Mouse (Mus musculus) left cerebral cortex, adult 2 months (tissue): ENCODE results near the gene AC161166.1. TPM values are rescaled to one million over a fixed set of nuclear protein-coding genes. Genes with fewer than 3 reads are reported as not detected.

ENCODE experiments used
- DNase-seq, 2 experiments: peaks; one replicate each; pipeline ENCODE4 v3.0.0; 2021 to 2022; ENCODE audit warnings: low spot score in 2 of 2, mixed read lengths in 1 of 2; ENCODE audit errors: extremely low spot score in 1 of 2
- H3K27ac ChIP-seq: fragments of 200-600 bp; 2 replicates; pipeline ENCODE4 v1.8.1; 2022
- H3K4me3 ChIP-seq: fragments of 200-600 bp; 2 replicates; pipeline ENCODE4 v1.8.1; 2022
- CTCF ChIP-seq: fragments of 200-600 bp; IDR thresholded peaks from 2 replicates; pipeline ENCODE4 v1.8.1; 2022; ENCODE audit warnings: antibody characterized with exemption, mild to moderate bottlenecking, moderate library complexity
- intact Hi-C: fragments of 180-260 bp; cut with DNase I; formaldehyde crosslinking; loops from one replicate; pipeline ENCODE4 v1.15.1; 2025
- total RNA-seq, 2 experiments: library from RNA; stranded (reverse); gene quantifications; 2 replicates each; pipeline ENCODE4 v1.2.3; 2021

AC161166.1 gene
- total RNA-seq, 2 experiments from 2014 or later = not detected

DNA sequence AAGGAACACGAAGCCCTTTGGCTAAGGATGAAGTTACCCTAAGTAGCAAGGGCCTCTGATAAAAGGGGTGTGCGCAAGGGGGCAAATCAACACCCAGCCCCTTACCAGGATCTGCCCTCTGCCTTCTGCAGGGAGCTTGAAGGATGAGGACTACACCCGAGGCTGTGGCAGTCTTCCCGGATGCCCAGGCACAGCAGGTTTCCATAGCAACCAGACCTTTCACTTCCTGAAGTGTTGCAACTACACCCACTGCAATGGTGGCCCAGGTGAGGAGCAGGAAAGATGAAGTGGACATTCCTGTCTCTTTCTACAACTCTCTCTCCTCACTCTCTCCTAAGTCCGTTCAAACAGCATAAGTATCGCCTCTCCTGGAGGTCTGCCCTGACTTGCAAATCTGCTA, 39.8 kb downstream of the AC161166.1 start:
- no peak for DNase-seq
- TF ChIP-seq CTCF = no peak
- intact Hi-C loops = loop anchor here (10.0 kb wide), 1 partner anchor 192 kb away; no protein-coding TSS in a partner anchor
- Histone ChIP-seq H3K4me3 (no peak overlapping the region), H3K27ac (no peak overlapping the region)

GRCm38 (mm10) chr7:24470356-24470755, 41.9 kb downstream of the AC161166.1 start:
- no peak for DNase-seq
- H3K4me3 ChIP-seq = no peak overlapping the region
- H3K27ac ChIP-seq = no peak overlapping the region
- intact Hi-C loops = loop anchor here (10.0 kb wide), 1 partner anchor 194 kb away; no protein-coding TSS in a partner anchor
- TF ChIP-seq CTCF = no peak

DNA sequence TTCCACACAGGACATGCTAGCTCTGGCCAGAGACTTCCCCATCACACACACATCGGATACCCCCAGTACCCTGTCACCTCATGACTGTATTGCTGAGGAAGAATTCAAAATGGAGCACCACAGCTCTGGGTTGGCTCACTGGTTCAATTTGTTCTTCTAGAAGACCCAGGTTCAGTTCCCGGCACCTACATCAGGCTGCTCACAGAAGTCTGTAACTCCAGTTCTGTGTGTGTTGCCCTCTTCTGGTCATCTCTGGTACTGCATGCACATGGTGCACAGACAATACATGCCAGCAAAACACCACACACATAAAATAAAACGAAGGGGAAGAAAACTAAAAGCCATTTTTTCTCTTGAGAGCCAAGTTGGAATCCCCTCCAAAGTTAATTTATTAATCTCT, 43.1 kb downstream of the AC161166.1 start:
- intact Hi-C loops = no loop called here
- no peak overlapping the region for H3K27ac ChIP-seq
- H3K4me3 ChIP-seq = no peak overlapping the region
- TF ChIP-seq CTCF = peak; percentile 58
- DNase-seq = no peak

DNA sequence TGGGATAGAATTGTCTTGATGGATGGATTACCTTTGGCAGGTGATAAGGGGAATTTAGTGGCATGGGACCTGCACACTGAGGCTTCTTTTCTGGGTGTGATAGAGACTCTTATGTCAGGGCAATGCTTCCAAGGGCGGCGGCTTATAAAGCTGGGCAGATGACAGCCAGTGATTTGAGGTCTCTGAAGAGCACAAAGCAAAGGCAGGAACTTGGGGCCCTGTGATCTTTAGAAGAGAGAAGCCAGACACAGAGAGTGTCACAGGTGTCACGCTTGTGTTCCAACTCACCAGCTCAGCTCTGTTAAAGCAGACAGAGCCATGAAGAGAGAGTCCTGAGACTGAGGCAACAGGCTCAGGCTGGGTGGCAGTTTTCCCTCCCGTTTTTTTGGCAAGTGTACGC, 44.4 kb downstream of the AC161166.1 start:
- H3K4me3 ChIP-seq = no peak overlapping the region
- DNase-seq = no peak
- no peak overlapping the region for H3K27ac ChIP-seq
- TF ChIP-seq CTCF = no peak
- intact Hi-C loops = no loop called here

DNA sequence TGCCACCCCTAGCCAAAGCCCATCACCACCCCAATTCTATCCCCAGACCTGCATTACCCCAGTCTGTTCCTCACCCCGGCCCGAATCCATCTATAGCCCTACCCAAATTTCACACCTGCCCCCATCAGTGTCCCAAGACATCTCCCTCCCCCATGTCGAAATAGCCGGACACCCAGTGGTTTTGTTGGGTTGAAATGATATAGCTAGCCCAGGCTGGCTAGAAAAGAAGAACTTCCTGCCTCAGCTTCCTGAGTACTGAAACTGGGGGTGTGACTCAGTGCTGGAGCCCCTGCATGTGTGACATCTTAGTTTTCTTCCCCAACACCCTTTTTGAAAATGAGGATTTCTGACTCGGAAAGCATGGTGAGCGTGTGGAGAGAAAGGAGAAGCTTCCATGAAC, 45.4 kb downstream of the AC161166.1 start:
- intact Hi-C loops = no loop called here
- no peak overlapping the region for H3K4me3 ChIP-seq
- TF ChIP-seq CTCF = no peak
- DNase-seq = no peak
- H3K27ac ChIP-seq = no peak overlapping the region

DNA sequence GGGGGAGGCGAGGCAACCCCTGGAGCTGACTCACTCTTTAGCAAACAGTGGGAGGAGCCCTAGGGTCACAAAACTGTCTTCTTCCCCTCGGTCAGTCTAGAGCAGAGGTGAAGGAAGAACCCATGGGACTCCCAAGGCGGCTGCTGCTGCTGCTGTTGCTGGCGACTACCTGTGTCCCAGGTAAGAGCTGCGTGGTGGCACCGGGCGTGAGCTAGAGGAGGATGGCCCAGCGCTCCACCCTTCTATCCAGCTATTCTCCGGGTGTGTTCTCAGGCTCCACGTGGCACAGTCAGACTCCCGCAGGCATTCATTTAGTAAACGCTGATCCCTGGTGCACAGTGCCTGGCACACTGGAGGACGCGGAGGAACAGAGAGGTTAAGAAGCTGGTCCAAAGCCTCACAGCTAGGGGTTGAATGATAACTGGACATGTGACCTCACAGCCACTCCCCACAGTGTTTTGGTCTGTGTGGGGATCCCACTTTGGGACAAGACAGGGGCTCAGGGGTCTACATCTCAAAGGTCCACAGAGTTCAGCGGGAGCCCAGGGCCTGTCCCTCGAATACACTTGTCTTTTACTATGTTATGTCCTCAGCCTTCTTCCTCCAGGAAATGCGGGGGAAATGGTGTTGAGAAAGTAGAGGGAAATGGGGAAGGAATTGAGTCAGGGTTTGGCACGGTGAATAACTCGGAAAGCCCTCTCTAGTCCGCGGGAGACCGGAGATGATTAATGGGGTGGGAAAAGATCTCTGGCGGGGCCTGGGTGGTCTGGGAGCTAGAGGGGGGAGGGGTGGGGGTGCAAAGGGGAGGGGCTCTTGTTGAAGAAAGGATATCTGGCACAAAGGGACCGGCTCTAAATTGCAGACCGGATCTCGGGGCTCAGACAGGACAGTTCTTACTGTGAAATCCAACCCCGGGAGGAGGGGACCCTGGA, 49.6 kb downstream of the AC161166.1 start, which contains the start of gene Plaur:
Gene Plaur, plus strand, starts transcription at position 97 of the 932 bp plus-strand sequence.
- intact Hi-C loops = no loop called here
- no peak for DNase-seq
- H3K4me3 ChIP-seq = 0 out of 2 replicates have a peak within 1 kb of the TSS, but pooled peaks have one; percentile 11
- no peak within 1 kb of the TSS for H3K27ac ChIP-seq
- TF ChIP-seq CTCF = no peak

DNA sequence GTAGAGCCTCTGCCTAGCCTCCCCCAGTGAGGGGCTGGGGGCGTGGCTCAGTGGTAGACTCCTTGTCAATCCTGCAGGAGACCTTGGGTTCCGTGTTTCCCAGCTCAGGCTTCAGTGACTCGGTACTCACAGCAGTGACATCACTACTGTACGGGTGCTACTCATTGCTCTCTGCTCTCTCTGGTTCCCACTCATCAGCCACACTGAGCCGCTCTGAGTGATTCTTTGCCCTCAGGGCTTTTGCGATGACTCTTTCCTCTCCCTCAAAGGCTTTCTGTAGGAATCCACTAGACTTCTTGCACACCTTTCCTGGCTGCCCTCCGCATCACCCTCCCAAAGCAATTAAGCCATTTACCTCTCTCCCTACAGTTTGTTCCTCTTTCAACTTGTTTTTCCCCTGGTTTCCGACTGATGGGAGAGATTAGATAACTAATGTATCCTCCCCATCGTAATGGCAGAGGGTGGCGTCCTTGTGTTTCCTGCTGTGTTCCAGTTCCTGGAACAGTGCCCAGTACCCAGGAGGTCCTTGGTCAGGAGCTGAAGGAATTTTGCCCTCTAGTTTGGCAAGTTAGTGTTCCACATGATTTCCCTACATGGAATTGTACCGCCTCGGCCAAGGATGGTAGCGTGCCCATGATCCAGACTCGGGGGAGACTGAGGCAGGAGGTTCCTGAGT, 50.7 kb downstream of the AC161166.1 start:
- no peak for TF ChIP-seq CTCF

More for the DNA sequence above, 50.7 kb downstream of the AC161166.1 start:
- DNase-seq = no peak
- intact Hi-C loops = no loop called here
- no peak overlapping the region for H3K27ac ChIP-seq
- H3K4me3 ChIP-seq = no peak overlapping the region

Other genes with a start within 250 kb of the AC161166.1 start
- 10 to 100 TPM; 12.8 to 18.3 TPM for gene Zfp93, start 242.0 kb downstream of the AC161166.1 start, total RNA-seq
- gene Zfp61, start 211.2 kb downstream of the AC161166.1 start, total RNA-seq = 10 to 100 TPM; 19.4 to 21.5 TPM
- 10 to 100 TPM; 14.0 to 14.5 TPM for gene Zfp94, start 195.8 kb downstream of the AC161166.1 start, total RNA-seq
- not detected for gene Tescl, start 178.5 kb downstream of the AC161166.1 start, total RNA-seq
- gene Lypd5, start 163.3 kb downstream of the AC161166.1 start, total RNA-seq = not detected
- gene Kcnn4, start 142.2 kb downstream of the AC161166.1 start, total RNA-seq = under 1 TPM; 0.19 to 0.45 TPM
- 10 to 100 TPM; 43.7 to 47.5 TPM for gene Smg9, start 112.8 kb downstream of the AC161166.1 start, total RNA-seq
- under 1 TPM in 1 of 2 experiments, not detected in 1; 0.77 TPM for gene Irgc1, start 60.2 kb downstream of the AC161166.1 start, total RNA-seq
- gene Plaur, start 50.0 kb downstream of the AC161166.1 start, total RNA-seq = 1 to 10 TPM; 1.0 to 1.1 TPM
- gene Cadm4, start 30.4 kb downstream of the AC161166.1 start, total RNA-seq = 100 to 1,000 TPM; 213 to 219 TPM
- 10 to 100 TPM; 45.9 to 46.0 TPM for gene Zfp428, start 5.4 kb downstream of the AC161166.1 start, total RNA-seq
- gene Irgq, start 18.2 kb upstream of the AC161166.1 start, total RNA-seq = 10 to 100 TPM; 81.6 to 84.3 TPM
- gene Pinlyp, start 33.7 kb upstream of the AC161166.1 start, total RNA-seq = not detected
- 10 to 100 TPM; 32.8 to 39.5 TPM for gene Xrcc1, start 33.8 kb upstream of the AC161166.1 start, total RNA-seq
- gene Ethe1, start 75.1 kb upstream of the AC161166.1 start, total RNA-seq = 10 to 100 TPM; 14.4 to 14.6 TPM
- 1 to 10 TPM; 6.8 to 6.9 TPM for gene Zfp575, start 75.2 kb upstream of the AC161166.1 start, total RNA-seq
- not detected for gene Phldb3, start 98.3 kb upstream of the AC161166.1 start, total RNA-seq
- gene Lypd3, start 124.1 kb upstream of the AC161166.1 start, total RNA-seq = under 1 TPM; 0.20 to 0.63 TPM
- gene Tex101, start 164.2 kb upstream of the AC161166.1 start, total RNA-seq = not detected
- gene BC049730, start 196.8 kb upstream of the AC161166.1 start, total RNA-seq = not detected
- gene Gm4763, start 214.5 kb upstream of the AC161166.1 start, total RNA-seq = not detected
- not detected for gene Cd177, start 247.9 kb upstream of the AC161166.1 start, total RNA-seq